Mouse (Mus musculus) layer of hippocampus, adult 8-10 months (tissue): Measurements from ENCODE around the gene Clec2i. TPM values are rescaled to one million over a fixed set of nuclear protein-coding genes. Genes with fewer than 3 reads are reported as not detected.
"Not testable (repeated sequence)": the region's sequence is repeated elsewhere in the genome, so short reads cannot be mapped to it uniquely, and the experiment has no call there.

Experiments used
- DNase-seq, 2 experiments: peaks; one replicate each; pipeline ENCODE4 v3.0.0; 2022; ENCODE audit warnings: low spot score in 2 of 2
- total RNA-seq, 4 experiments: library from RNA; stranded (reverse); gene quantifications; 2 replicates each; pipeline ENCODE4 v1.2.4; 2022

Clec2i gene
- total RNA-seq = not detected

GRCm38 (mm10) chr6:128887091-128887790 is at the start of gene Clec2i:
Gene Clec2i (plus strand): TSS chr6:128887588.
- DNase-seq = peak in 1 of 2 experiments; percentile 12

GRCm38 (mm10) chr6:128838342-128839265 is 48.8 kb upstream of the Clec2i start:
- peak; percentile 86 to 95 for DNase-seq

- peak; percentile 72 to 73 for DNase-seq
Observed at GRCm38 (mm10) chr6:128839266-128839771, 48.1 kb upstream of the Clec2i start.

GRCm38 (mm10) chr6:128839921-128840320 is 47.5 kb upstream of the Clec2i start:
- no peak for DNase-seq

GRCm38 (mm10) chr6:128840669-128841068 is 46.7 kb upstream of the Clec2i start:
- not testable (repeated sequence) for DNase-seq

GRCm38 (mm10) chr6:128841327-128842089 is 45.9 kb upstream of the Clec2i start:
- no peak for DNase-seq

GRCm38 (mm10) chr6:128842356-128842944 is 44.9 kb upstream of the Clec2i start:
- DNase-seq = no peak

- peak; percentile 94 to 96 for DNase-seq
Observed at GRCm38 (mm10) chr6:128842945-128843478, 44.4 kb upstream of the Clec2i start.

GRCm38 (mm10) chr6:128843479-128843992 is 43.9 kb upstream of the Clec2i start:
- DNase-seq = no peak

GRCm38 (mm10) chr6:128844131-128844530 is 43.3 kb upstream of the Clec2i start:
- peak in 1 of 2 experiments; percentile 28 for DNase-seq

GRCm38 (mm10) chr6:128844586-128845080 is 42.8 kb upstream of the Clec2i start:
- DNase-seq = no peak

- peak; percentile 78 to 89 for DNase-seq
Observed at GRCm38 (mm10) chr6:128845319-128845979, 41.9 kb upstream of the Clec2i start.

- DNase-seq = no peak
Observed at GRCm38 (mm10) chr6:128845998-128846542, 41.3 kb upstream of the Clec2i start.

GRCm38 (mm10) chr6:128847401-128847800 is 40.0 kb upstream of the Clec2i start:
- DNase-seq = no peak

GRCm38 (mm10) chr6:128849902-128850301 is 37.5 kb upstream of the Clec2i start:
- DNase-seq = peak in 1 of 2 experiments; percentile 51

- no peak for DNase-seq
Observed at GRCm38 (mm10) chr6:128850671-128851070, 36.7 kb upstream of the Clec2i start.

- DNase-seq = no peak
Observed at GRCm38 (mm10) chr6:128851151-128851550, 36.2 kb upstream of the Clec2i start.

GRCm38 (mm10) chr6:128852766-128853165 is 34.6 kb upstream of the Clec2i start:
- no peak for DNase-seq
